Mouse (Mus musculus): ENCODE measurements around the gene C130026I21Rik.
"Not testable (repeated sequence)": the region's sequence is repeated elsewhere in the genome, so short reads cannot be mapped to it uniquely, and the experiment has no call there.

DNA sequence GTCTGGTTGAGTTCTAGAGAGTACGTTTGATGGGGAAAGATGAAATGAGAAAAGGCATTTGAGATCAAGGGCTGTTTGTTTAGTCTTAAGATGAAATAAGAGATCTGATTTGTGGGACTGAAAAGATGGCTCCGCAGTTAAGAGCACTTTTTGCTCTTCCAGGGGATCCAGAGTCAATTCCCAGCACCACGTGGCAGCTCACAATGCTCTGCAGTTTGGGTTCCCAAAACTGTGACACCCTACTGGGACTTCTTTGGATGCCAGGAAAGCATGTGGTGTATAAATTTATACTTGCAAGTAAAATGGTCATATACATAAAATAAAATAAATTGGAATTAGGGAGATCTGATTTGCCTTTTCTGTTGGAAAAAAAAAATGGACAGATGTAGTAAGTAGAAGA is 15.1 kb downstream of the C130026I21Rik start:
- not testable (repeated sequence) for TF ChIP-seq CTCF, EP300 (IDR thresholded peaks at IDR 0.05; ENCODE audit: low read depth)
